Mouse (Mus musculus): ENCODE results near the gene Lpcat1.
A peak's percentile ranks its signal among the peaks of the same experiment; 100 is the strongest.

The Lpcat1 gene

GRCm38 (mm10) chr13:73447478-73447877, 19.5 kb upstream of the Lpcat1 start:
- no peak for DNase-seq

- DNase-seq, result no peak
Measured at GRCm38 (mm10) chr13:73448201-73448600, 18.8 kb upstream of the Lpcat1 start.

DNA sequence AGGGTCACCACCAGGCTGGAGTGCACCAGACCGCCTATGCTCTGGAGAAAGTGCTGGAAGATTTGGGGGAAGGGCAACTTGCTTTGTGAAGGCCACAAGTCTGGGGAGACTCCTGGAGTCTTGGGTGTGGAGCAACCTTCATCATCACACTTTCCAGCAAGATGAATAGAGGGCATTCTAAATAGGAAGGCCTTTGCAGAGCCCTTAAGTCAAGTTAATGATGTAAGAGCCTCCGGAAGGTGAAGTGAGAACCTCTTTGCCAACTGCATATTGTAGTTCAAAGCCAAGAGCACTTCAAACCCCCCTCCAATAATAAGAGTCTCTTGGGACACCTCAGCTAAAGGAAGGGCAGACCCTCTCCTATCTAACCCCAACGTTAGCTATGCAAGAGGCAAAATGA, 18.3 kb upstream of the Lpcat1 start:
- DNase-seq, result no peak

- no peak for DNase-seq
Measured at GRCm38 (mm10) chr13:73453503-73454217, 13.3 kb upstream of the Lpcat1 start.

DNA sequence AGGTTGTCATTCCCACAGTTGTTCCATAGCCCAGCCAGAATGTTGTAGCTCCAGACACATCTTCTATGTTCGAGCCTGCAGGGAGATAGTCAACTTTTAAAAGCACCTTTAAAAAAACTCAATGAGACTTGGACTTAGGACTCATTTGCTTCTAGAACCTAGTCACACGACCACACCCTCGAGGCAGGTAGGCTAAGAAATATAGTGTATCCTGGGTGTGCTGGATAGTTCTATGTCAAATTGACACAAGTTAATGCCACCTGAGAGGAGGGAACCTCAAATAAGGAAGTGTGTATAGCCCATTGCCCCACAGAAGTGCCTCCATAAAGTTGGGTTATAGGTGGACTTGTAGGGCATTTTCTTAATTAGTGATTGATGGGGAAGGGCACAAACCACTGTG, 11.7 kb upstream of the Lpcat1 start:
- DNase-seq, result no peak

- DNase-seq, result no peak
Measured at GRCm38 (mm10) chr13:73457301-73457700, 9.7 kb upstream of the Lpcat1 start.

- DNase-seq, result no peak
Measured at GRCm38 (mm10) chr13:73457741-73458140, 9.3 kb upstream of the Lpcat1 start.

DNA sequence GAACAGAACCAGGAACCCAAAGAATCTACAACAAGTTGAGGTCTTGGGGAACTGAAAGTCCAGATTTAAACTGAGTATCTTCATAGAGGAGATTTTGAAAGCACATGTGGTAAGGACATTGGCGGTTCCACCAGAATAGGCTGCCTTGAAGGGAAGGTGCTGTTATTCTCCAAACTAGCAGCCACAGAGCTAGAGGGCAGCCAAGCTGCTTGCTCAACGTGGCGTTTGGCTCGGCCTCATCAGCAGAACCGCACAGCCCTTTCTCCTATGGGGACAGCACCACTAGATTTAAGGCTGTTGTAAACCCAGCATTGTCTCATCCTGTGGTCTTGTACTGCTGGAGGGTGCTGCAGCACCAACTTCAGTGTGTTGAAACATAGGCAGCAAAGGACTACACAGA, 8.3 kb upstream of the Lpcat1 start:
- no peak for DNase-seq

GRCm38 (mm10) chr13:73459189-73459850, 7.7 kb upstream of the Lpcat1 start:
- DNase-seq, result no peak

DNA sequence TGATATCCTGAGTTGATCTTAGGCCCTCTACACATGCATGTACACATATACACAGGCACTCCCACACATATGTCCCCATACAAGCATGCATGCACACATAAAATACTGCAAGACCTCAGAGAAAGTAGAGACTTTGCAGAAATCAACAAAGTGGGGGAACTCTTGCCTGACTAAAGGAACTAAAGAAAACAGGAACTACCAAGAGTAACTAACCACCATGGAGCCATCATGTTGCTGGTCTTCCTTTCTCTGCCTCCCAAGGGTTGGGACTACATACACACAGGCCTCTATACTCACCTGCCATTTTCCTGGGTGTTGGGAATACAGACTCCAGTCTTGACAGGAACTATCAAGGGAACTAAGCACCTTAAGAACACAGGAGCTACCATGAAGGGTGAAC, 5.4 kb upstream of the Lpcat1 start:
- no peak for DNase-seq

- no peak for DNase-seq
Measured at GRCm38 (mm10) chr13:73465156-73465555, 1.8 kb upstream of the Lpcat1 start.

DNA sequence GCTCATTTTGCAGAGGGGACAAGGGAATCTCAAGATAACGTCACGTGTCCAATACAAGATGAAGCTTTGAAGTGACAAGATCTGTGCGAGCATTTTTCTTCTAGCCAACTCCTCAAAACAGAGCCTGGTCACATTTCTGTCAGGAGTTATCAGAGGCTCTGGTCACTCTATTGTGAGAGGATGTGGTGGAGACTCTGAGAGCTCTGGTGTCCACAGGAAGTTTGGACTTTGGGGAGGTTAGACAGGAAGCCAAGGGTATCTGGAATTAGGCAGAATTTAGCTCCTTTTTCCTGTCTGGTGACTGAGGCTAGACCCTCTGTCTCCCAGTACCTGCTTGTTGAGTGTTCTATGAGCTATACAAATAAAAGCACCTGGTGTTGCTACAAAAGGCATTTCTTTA, 586 bp upstream of the Lpcat1 start:
- no peak for DNase-seq

DNA sequence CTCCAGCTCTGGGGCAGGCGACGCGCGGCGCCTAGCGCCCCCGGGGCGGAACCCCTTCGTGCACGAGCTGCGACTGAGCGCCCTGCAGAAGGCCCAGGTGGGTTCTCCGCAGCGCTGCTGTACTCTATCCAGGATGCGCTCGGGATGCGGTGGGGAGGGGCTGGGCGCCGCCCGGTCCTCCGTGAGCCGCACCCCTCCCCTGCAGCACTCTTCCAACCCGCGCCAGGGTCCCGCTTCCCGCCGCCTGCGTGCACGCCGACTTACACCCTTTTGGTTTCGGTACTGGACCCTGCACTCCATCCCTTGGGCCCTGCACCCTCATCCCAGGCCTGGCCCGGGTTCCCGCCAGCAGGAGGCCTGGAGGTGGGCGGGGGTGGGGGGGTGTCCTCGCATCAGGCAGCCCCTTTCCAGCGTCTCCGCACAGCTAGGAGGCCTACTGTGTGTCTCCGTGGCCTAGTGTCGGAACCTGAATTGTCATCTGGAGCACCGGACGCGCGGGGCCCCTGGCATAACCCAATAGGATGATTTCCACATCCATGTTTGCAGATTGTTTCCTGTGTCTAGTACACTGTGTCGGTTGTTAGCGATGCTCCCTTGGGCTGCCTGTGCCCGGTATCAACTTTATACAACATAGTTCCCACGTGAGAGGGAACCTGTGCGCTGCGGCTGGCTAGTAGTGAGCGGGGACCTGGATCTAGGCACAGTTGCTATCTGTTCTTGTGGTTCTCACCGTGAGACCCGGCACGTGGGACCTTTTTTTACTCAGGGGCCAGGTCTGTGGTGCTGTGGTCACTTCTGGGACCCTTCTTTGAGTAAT, 632 bp downstream of the Lpcat1 start:
- DNase-seq, result peak; percentile 59

GRCm38 (mm10) chr13:73468834-73469233, 1.8 kb downstream of the Lpcat1 start:
- no peak for DNase-seq

- no peak for DNase-seq
Measured at GRCm38 (mm10) chr13:73469257-73469967, 2.4 kb downstream of the Lpcat1 start.

- DNase-seq, result no peak
Measured at GRCm38 (mm10) chr13:73472481-73472880, 5.5 kb downstream of the Lpcat1 start.

- DNase-seq, result no peak
Measured at GRCm38 (mm10) chr13:73473746-73474145, 6.7 kb downstream of the Lpcat1 start.

DNA sequence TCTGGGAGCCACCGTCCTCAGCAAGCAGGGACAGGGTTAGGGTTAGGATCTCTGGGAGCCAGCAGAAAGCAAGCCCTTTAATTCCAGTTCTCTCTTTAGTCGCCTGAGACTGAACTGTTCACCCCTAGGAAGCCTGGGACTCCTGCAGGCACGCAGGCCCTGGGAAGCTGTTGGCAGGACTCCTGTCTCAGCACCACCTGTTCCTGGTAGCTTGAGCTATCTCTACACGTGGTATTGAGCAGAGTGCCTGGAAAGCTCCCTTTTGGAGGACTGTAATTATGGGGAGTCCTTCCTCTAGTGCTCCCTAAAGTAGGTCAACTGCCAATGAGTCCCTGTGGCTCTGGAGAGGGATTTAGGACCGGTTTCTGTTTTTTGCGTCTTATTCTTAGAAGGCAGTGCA, 7.2 kb downstream of the Lpcat1 start:
- peak; percentile 68 for DNase-seq

DNA sequence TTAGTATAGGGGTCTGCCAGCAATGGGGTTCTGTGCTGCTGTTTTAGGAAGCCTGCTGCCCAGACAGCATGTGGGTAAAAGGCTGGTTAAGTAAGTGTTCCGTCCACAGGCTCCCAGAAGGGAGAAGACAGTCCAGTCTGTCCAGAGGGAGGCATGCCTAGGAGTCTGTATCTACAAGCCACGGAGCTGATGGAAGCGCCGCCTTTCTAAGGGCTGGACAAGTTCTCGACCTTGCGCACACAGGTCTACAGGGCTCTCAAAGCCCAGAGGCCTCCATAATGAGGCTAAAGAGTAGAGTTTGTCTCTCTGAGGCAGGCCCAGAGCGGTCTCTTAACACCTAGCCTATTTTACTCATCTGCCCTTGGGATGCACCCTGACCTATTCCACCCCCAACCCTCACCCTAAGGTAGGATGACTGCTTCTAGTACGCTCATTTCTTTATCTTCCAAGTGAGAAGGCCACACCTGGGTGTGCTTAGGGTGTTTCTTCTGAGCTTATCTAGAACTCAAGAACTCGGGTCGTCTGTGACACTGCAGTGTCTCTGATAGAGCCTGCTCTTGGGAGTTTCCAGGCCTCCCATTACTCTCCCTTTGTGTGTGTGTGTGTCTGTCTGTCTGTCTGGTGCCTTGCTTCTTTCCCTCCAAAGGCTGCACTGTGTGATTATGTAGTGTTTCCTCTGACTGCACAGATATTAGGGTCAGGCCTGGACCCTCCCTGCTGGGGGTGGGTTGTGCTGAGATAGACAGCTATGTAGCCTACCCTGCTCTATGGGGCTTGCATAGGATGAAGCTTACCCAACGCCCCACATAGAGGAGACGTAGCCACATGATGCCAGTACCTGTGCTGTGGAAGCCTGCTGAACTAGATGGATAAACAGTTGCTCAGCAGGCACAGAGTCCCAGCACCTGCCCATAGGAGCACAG, 8.3 kb downstream of the Lpcat1 start:
- DNase-seq, result no peak

GRCm38 (mm10) chr13:73476259-73476658, 9.3 kb downstream of the Lpcat1 start:
- no peak for DNase-seq

DNA sequence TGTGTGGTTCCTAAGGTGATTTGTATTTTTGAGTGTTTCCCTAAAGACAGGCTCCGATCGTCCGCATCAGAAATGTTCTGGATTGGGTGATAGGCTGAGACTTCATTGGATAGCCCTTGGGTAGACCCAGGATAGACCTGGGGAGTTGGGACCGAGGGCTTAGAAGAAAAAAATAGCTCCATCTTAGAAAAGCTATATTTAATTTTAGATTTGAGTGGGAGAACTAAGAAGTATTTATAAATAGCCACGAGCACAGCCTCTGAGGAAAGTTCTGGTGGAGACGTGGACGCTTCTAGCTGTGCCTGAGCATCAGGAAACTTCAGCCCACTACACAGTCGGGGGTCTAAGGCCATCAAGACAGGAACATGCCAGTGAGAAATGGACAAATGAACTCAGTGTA, 9.8 kb downstream of the Lpcat1 start:
- DNase-seq, result no peak

GRCm38 (mm10) chr13:73477841-73478240, 10.8 kb downstream of the Lpcat1 start:
- DNase-seq, result no peak

Measured in cerebellum, adult 11 months (tissue).